Mouse (Mus musculus): ENCODE measurements around the gene St8sia1.

St8sia1 gene

GRCm38 (mm10) chr6:142869715-142870422, 94.4 kb downstream of the St8sia1 start:
- in situ Hi-C loops (cut with MboI, MseI) = no loop called here

- in situ Hi-C loops (cut with MboI, MseI) = no loop called here
Measured at GRCm38 (mm10) chr6:142867471-142868055, 96.7 kb downstream of the St8sia1 start.

- in situ Hi-C loops (cut with MboI, MseI) = no loop called here
Measured at GRCm38 (mm10) chr6:142867023-142867422, 97.2 kb downstream of the St8sia1 start.

- in situ Hi-C loops (cut with MboI, MseI) = no loop called here
Measured at GRCm38 (mm10) chr6:142865199-142865598, 99.1 kb downstream of the St8sia1 start.

- in situ Hi-C loops (cut with MboI, MseI) = no loop called here
Measured at GRCm38 (mm10) chr6:142863881-142864280, 100.4 kb downstream of the St8sia1 start.

- in situ Hi-C loops (cut with MboI, MseI) = no loop called here
Measured at GRCm38 (mm10) chr6:142862265-142862664, 102.0 kb downstream of the St8sia1 start.

GRCm38 (mm10) chr6:142860396-142860795, 103.9 kb downstream of the St8sia1 start:
- in situ Hi-C loops (cut with MboI, MseI) = no loop called here

GRCm38 (mm10) chr6:142859946-142860345, 104.3 kb downstream of the St8sia1 start:
- in situ Hi-C loops (cut with MboI, MseI) = no loop called here

GRCm38 (mm10) chr6:142858937-142859336, 105.3 kb downstream of the St8sia1 start:
- in situ Hi-C loops (cut with MboI, MseI) = no loop called here

- in situ Hi-C loops (cut with MboI, MseI) = no loop called here
Measured at GRCm38 (mm10) chr6:142856258-142856874, 107.9 kb downstream of the St8sia1 start.

GRCm38 (mm10) chr6:142855761-142856160, 108.5 kb downstream of the St8sia1 start:
- in situ Hi-C loops (cut with MboI, MseI) = no loop called here

GRCm38 (mm10) chr6:142852419-142853377, 111.6 kb downstream of the St8sia1 start:
- in situ Hi-C loops (cut with MboI, MseI) = no loop called here

- in situ Hi-C loops (cut with MboI, MseI) = no loop called here
Measured at GRCm38 (mm10) chr6:142850436-142850835, 113.8 kb downstream of the St8sia1 start.

- in situ Hi-C loops (cut with MboI, MseI) = no loop called here
Measured at GRCm38 (mm10) chr6:142849326-142849725, 114.9 kb downstream of the St8sia1 start.

- in situ Hi-C loops (cut with MboI, MseI) = no loop called here
Measured at GRCm38 (mm10) chr6:142847914-142848674, 116.2 kb downstream of the St8sia1 start.

GRCm38 (mm10) chr6:142846855-142847254, 117.4 kb downstream of the St8sia1 start:
- in situ Hi-C loops (cut with MboI, MseI) = no loop called here

- in situ Hi-C loops (cut with MboI, MseI) = no loop called here
Measured at GRCm38 (mm10) chr6:142845066-142845465, 119.2 kb downstream of the St8sia1 start.

GRCm38 (mm10) chr6:142844061-142844460, 120.2 kb downstream of the St8sia1 start:
- in situ Hi-C loops (cut with MboI, MseI) = no loop called here

- in situ Hi-C loops (cut with MboI, MseI) = no loop called here
Measured at GRCm38 (mm10) chr6:142838501-142838900, 125.8 kb downstream of the St8sia1 start.

- in situ Hi-C loops (cut with MboI, MseI) = no loop called here
Measured at GRCm38 (mm10) chr6:142837326-142837725, 126.9 kb downstream of the St8sia1 start.

- in situ Hi-C loops (cut with MboI, MseI) = no loop called here
Measured at GRCm38 (mm10) chr6:142835726-142836125, 128.5 kb downstream of the St8sia1 start.

All from regulatory T cell (primary cell).